Mouse (Mus musculus) lung, adult 2 months (tissue): ENCODE data around the gene Gpx2. TPM values are rescaled to one million over a fixed set of nuclear protein-coding genes. Genes with fewer than 3 reads are reported as not detected.

Experiments used
- DNase-seq: peaks from one replicate; pipeline ENCODE4 v3.0.0; 2022
- H3K4me1 ChIP-seq: fragments of 200-500 bp; 2 replicates; pipeline ENCODE4 v1.6.1; 2011; ENCODE audit warnings: low read length; ENCODE audit not compliant: control insufficient read depth, insufficient read depth
- H3K4me3 ChIP-seq: fragments of 200-500 bp; replicated peaks from 2 replicates; pipeline ENCODE3; 2011; ENCODE audit warnings: low read depth, mild to moderate bottlenecking, control low read depth, low read length; ENCODE audit errors: extremely low read depth
- CTCF ChIP-seq: fragments of 200-500 bp; IDR thresholded peaks from 2 replicates; pipeline ENCODE4 v1.5.1; 2011; ENCODE audit warnings: mild to moderate bottlenecking, low read length, control low read depth; ENCODE audit not compliant: insufficient read depth
- POLR2A ChIP-seq: fragments of 200-500 bp; IDR thresholded peaks from 2 replicates; pipeline ENCODE4 v1.6.1; 2011; ENCODE audit warnings: low read depth, mild to moderate bottlenecking, control low read depth, low read length, borderline replicate concordance; ENCODE audit errors: extremely low read depth
- WGBS: fragments of 180-500 bp; shearing (Covaris S2); methylation state at CpG from one replicate; pipeline ENCODE4 v1.1.7; 2018; 5-methylcytosine and 5-hydroxymethylcytosine counted together
- polyA plus RNA-seq: library from polyadenylated mRNA; depleted of rRNA; stranded (reverse); fragments of >200 nt; gene quantifications from 2 replicates; pipeline ENCODE4 v1.2.3, GENCODE M21; 2012; rRNA removed

The Gpx2 gene
- 53.9 and 186 TPM in 2 replicates for polyA plus RNA-seq

DNA sequence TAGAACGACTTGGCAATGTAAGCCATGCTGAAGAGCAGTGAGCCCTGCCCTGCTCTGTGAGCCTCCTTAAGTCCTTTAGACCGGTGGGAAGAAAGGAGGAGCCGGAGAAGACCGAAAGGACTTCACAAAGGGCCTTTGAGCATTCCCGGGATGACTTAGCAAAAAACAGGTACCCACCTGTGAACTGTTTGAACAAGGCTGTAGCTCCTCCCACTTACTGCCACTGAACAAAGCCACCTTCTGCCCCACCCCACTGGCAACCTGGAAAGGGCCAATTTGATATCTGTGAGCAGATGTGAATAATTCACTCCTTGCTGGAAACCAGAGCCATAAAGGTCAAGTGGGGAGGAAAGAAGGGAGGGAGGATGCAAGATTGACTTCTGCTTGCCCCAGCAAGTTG, at the start of gene Gpx2:
TSS of gene Gpx2 (minus strand) at position 205 of the 400 bp plus-strand sequence.
- TF ChIP-seq CTCF = no peak
- no peak for TF ChIP-seq POLR2A
- peak within 1 kb of the TSS; percentile 42 for H3K4me3 ChIP-seq
- 58% methylated on average over 5 of the region's 5 CpGs for WGBS
- DNase-seq = no peak
- H3K4me1 ChIP-seq = no peaks in the 10 kb centered on the region

DNA sequence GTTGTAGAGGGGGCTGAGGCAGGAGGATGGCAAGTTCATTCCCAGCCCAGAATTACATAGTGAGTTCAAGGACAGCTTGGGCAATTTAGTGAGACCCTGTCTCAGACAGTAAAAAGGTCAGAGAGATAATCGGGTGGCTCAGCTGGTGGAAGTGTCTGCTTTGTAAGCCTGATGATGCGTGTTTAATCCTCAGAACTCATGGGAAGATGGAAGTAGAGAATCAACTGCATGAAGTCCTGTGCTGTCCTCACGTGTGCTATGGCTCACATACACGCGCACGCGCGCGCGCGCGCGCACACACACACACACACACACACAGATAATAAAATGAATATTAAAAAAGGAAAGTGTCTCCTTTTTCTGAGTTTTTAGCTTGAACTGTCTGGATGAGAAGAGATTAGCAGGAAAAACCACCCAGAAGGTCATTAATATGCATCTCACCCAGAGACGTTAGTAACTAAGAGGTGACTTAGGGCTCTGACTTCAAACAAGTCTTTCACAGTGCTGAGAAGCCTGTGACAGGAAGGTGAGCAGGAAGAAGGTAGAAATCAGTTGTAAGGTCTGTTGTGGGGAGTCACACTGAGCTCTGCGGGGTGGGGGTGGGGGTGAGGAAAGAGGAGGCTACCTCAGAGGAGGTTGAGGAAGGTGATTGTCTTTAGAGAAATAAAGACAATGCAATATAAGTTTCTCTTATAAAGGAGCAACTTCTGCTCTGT, 49.1 kb upstream of the Gpx2 start:
- 89% methylated on average over 15 of the region's 15 CpGs for WGBS
- DNase-seq = no peak

DNA sequence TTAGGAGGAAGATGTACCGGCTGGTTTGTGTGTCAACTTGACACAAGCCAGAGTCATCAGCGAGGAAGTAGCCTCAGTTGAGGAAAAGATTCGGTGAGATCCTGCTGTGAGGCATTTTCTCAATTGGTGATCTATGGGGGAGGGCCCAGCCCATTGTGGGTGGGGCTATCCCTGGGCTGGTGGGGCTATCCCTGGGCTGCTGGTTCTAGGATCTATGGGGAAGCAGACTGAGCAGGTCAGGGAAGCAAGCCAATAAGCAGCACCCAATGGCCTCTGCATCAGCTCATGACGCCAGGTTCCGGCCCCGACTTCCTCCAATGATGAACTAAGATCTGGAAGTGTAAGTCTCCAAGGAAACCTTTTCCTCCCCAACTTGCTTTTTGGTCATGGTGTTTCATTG, 44.7 kb upstream of the Gpx2 start:
- Histone ChIP-seq H3K4me3 (no peak overlapping the region), H3K4me1 (no peaks in the 10 kb centered on the region; the same call in 1 of the 2 replicates)
- TF ChIP-seq POLR2A = no peak
- TF ChIP-seq CTCF = no peak
- DNase-seq = no peak
- WGBS = 82% methylated on average over 6 of the region's 6 CpGs

More for the DNA sequence above, 49.1 kb upstream of the Gpx2 start:
- no peaks in the 10 kb centered on the region for H3K4me1 ChIP-seq
- H3K4me3 ChIP-seq = no peak overlapping the region
- TF ChIP-seq POLR2A (no peak), CTCF (no peak)

DNA sequence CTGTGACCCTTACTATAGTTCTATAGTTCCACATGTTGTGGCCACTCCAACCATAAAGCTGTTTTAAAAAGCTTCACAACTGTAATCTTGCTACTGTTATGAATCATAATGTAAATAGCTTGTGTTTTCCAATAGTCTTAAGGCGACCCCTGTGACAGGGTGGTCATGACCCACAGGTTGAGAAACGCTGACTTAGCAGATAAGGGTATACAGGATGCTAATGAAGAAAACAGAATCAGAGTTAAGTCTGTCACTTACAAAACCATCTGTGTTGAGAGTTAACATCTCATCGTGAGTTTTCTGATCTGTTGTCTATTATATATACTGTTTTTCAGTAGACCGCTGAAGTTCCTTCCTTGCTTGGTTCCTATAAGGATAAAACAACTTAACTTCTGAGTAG, 43.9 kb upstream of the Gpx2 start:
- Histone ChIP-seq H3K4me3 (no peak overlapping the region), H3K4me1 (no peaks in the 10 kb centered on the region; the same call in 1 of the 2 replicates)
- TF ChIP-seq CTCF = no peak
- no peak for TF ChIP-seq POLR2A
- no peak for DNase-seq
- 92% methylated on average over 4 of the region's 4 CpGs for WGBS

DNA sequence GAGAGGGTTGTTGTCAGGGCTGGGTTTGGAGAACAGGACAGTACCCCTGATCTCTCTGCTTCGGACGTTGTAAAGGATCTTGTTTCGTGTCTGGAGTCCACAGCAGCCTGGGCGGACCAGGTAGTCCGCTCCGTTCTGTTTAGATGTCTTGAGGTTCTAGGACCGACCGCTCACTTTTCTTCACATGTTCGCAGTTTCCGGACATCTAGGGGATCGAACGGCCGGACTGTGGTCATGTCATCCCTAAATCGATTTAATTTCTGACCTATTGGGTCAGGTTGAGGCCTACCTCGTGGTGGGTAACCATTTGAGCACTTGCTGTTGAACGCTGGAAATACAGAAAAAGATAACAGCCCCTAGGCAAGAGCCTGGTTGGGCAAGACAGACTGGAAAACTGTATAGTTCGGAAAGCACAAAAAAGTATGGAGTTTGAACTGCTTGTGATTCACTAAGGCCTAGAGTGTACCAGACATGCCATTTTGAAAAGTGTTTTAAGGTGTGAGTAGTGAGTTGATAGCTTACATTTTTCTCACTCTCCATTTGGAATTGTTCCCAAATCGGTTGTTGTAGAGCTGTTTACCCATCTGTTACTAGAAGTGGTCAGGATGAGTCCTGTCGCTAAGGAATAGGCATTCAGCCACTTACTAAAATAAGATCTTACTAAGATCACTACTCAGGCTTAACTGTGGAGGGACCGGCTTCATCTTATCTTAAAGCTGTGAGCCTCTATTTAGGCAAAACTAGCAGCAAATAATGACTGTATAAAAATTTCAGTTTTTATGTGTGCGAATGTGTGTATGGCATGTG, 42.7 kb upstream of the Gpx2 start:
- DNase-seq = no peak
- Histone ChIP-seq H3K4me1 (no peaks in the 10 kb centered on the region; the same call in 1 of the 2 replicates), H3K4me3 (peak overlapping the region; percentile 92)
- 10% methylated on average over 21 of the region's 21 CpGs for WGBS
- TF ChIP-seq CTCF (no peak), POLR2A (no peak)

DNA sequence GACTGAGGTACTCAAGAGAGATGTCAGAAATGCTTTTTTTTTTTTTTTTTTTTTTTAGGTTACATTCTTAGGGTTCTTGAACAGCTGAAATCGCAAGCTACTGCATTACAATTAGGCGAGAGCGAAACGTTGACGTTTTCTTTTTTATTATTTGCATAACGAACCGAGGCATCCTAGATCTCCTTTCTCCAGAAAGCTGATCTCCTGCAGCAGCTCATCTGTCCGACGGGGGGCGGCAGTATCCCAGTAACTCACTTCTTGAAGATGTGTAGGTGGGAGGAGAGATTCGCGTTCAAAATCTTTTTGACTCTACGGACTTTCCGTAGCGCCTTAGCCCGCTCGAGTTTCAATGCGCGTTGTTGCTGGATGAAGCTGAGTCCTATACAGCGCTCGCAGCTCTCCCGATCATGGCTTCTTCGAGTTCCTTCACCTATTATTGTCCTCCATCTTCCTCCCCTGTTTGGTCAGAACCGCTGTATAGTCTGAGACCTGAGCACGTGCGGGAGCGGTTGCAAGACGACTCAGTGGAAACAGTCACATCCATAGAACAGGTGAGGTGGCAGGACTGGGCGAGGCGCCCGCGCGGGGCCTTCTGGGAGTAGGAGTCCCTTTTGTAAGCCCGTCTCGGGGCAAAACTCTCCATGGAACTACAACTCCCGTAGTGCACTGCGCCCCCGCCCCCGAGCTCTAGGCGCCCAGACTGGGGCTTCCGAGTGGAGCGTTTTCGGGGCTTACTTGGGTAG, 41.9 kb upstream of the Gpx2 start:
- under 1% methylated on average over 43 of the region's 43 CpGs for WGBS
- TF ChIP-seq CTCF (peak; percentile 73), POLR2A (peak; percentile 57; the same call in 1 of the 2 replicates)
- DNase-seq = peak; percentile 97

DNA sequence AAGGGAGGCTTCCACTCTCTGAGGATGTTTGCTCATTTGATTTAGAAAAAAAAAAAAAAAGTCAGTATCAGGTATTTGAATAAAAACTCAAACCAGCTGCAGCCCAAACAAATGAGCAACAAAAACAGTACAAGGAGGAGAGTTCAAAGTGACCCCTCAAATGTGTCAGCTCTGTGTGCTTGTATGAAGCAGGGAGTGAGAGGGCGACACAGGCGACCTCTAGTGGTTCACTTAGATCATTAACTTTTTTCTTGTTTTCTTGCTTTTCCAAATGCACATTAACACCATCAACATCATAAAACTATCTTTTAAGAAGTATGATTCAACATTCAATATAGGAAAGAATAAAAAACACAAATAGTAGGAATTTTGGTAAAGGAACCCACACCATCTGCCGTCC, 37.4 kb upstream of the Gpx2 start:
- WGBS = 7% methylated on average over 3 of the region's 3 CpGs
- peak; percentile 76 for TF ChIP-seq CTCF
- no peak for TF ChIP-seq POLR2A
- no peaks in the 10 kb centered on the region for H3K4me1 ChIP-seq
- no peak overlapping the region for H3K4me3 ChIP-seq
- DNase-seq = no peak

More for the DNA sequence above, 41.9 kb upstream of the Gpx2 start:
- H3K4me1 ChIP-seq = no peaks in the 10 kb centered on the region; the same call in 1 of the 2 replicates
- peak overlapping the region; percentile 92 for H3K4me3 ChIP-seq

DNA sequence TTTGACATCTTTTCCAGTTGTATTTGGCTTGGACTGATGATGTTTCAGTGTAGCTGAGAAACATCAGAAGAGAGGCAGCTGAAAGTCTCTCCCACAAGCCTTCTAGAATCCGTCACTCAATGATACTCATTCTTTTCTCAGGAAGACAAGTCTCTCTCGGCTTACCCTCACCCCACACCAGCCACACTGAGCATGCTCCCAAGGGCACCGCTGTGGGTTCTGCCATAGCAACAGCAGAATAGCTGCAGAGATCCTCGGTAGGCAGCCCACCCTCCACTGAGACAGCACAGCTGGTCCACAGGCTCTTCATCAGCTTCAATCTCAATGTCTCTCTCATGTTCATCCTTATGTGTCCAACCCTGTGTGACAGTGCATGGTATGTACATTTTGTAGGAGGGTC, 29.9 kb upstream of the Gpx2 start:
- Histone ChIP-seq H3K4me1 (peaks cover 3% of the 10 kb centered on the region; the same call in 1 of the 2 replicates), H3K4me3 (no peak overlapping the region)
- no peak for TF ChIP-seq POLR2A
- no peak for TF ChIP-seq CTCF
- 73% methylated on average over 4 of the region's 4 CpGs for WGBS
- DNase-seq = no peak

DNA sequence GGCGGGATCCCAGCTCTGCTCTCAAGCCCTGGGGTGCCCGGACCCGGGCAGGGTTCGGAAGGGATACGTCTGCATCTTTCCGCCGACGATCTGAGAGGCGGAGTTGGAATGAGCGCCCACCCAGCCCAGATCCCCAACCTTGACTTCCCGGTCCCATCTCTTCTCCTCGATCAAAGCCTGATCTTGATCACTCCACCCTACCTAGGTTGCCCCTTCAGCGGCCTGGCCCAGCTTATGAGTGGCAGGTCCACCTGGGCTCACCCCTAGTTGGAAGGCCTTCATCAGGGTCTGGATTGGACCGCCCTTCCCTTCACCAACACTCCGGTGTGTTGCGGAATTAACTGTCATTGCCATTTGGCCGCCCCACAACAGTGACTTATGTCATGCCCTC, 27.3 kb upstream of the Gpx2 start, which contains the start of gene Rab15:
TSS of gene Rab15 (minus strand) at position 258 of the 391 bp plus-strand sequence.
- peak within 1 kb of the TSS; percentile 60 for H3K4me3 ChIP-seq
- TF ChIP-seq CTCF (no peak), POLR2A (no peak)
- peak; percentile 32 for DNase-seq
- WGBS = 5% methylated on average over 17 of the region's 17 CpGs
- peaks cover 3% of the 10 kb centered on the region; the same call in 1 of the 2 replicates for H3K4me1 ChIP-seq
